Mouse (Mus musculus) monocyte, adult 2 months (primary cell): ENCODE results near the gene Msi1.
"Not testable (repeated sequence)": the region's sequence is repeated elsewhere in the genome, so short reads cannot be mapped to it uniquely, and the experiment has no call there.

ENCODE experiments used
- DNase-seq, 2 experiments: peaks; one replicate each; pipeline ENCODE4 v3.0.0; 2022; ENCODE audit warnings: low spot score in 2 of 2, low read depth in 1 of 2

Gene Msi1

GRCm38 (mm10) chr5:115433191-115433590 lies 3.8 kb downstream of the Msi1 start:
- DNase-seq, result no peak

- DNase-seq, result no peak
These were observed 5.0 kb downstream of the Msi1 start for GRCm38 (mm10) chr5:115434280-115434852.

GRCm38 (mm10) chr5:115434853-115435754 lies 5.7 kb downstream of the Msi1 start:
- no peak for DNase-seq

- DNase-seq, result no peak
These were observed 6.5 kb downstream of the Msi1 start for GRCm38 (mm10) chr5:115435755-115436379.

- DNase-seq, result no peak
These were observed 7.2 kb downstream of the Msi1 start for GRCm38 (mm10) chr5:115436421-115437124.

- DNase-seq, result no peak
These were observed 8.0 kb downstream of the Msi1 start for GRCm38 (mm10) chr5:115437242-115437944.

GRCm38 (mm10) chr5:115437945-115438315 lies 8.5 kb downstream of the Msi1 start:
- no peak for DNase-seq

- no peak for DNase-seq
These were observed 9.3 kb downstream of the Msi1 start for GRCm38 (mm10) chr5:115438667-115439066.

GRCm38 (mm10) chr5:115441205-115441849 lies 11.9 kb downstream of the Msi1 start:
- DNase-seq, result peak; percentile 11 to 46

GRCm38 (mm10) chr5:115442663-115443062 lies 13.3 kb downstream of the Msi1 start:
- not testable (repeated sequence) for DNase-seq

GRCm38 (mm10) chr5:115444130-115444529 lies 14.7 kb downstream of the Msi1 start:
- DNase-seq, result no peak

- no peak for DNase-seq
These were observed 17.7 kb downstream of the Msi1 start for GRCm38 (mm10) chr5:115447108-115447507.

- no peak for DNase-seq
These were observed 19.8 kb downstream of the Msi1 start for GRCm38 (mm10) chr5:115449247-115449646.

- DNase-seq, result no peak
These were observed 21.3 kb downstream of the Msi1 start for GRCm38 (mm10) chr5:115450410-115451317.

GRCm38 (mm10) chr5:115454422-115455090 lies 25.2 kb downstream of the Msi1 start:
- no peak for DNase-seq

- DNase-seq, result no peak
These were observed 26.4 kb downstream of the Msi1 start for GRCm38 (mm10) chr5:115455838-115456237.

GRCm38 (mm10) chr5:115458918-115459317 lies 29.5 kb downstream of the Msi1 start:
- no peak for DNase-seq

- DNase-seq, result no peak
These were observed 35.2 kb downstream of the Msi1 start for GRCm38 (mm10) chr5:115464408-115465115.
